ENCODE assay signal across 10 mouse cellular contexts in the genomic region with DNA sequence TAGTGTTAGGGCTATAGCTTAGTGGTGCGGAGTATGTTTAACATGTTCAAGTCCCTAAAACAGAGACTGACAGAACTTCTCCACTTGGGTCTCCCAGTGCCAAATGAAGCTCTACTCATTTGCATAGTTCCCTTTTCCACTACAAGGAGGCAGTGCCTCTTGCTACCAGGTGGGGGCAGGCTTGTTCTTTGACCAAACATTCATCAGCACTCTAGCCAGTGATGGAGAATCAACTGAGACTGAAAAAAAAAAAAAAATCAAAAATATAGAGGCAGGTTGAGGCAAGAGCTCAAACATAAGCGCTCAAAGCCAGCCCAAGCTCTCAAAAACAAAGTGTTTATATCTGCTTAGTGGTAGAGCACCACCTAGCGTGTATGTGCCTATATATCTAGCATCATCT. TPM values are rescaled to one million over a fixed set of nuclear protein-coding genes. Genes with fewer than 3 reads are reported as not detected.
DNase-seq lines count a peak whose midpoint lies in the region; ATAC-seq and TF ChIP-seq lines count a peak whose summit lies in the region.
"Had no signal": no experiment of that assay in that cellular context is flagged by ENCODE, and none has a peak within 500 bp of the region (broad histone marks: within the 10 kb centered on the region; RNA-seq: fewer than 3 reads in every experiment).

No protein-coding gene starts in this region.

- no peaks in the 10 kb centered on the region for H3K4me1 ChIP-seq in intestine, postnatal 0 days (replicated peaks; ENCODE audit: control insufficient read depth, insufficient read depth, low read length)
- H3K4me1 ChIP-seq in intestine, embryonic 15.5 days (replicated peaks): peaks cover 11% of the 10 kb centered on the region
- H3K4me1 ChIP-seq in neural tube, embryonic 11.5 days (ENCODE audit: control insufficient read depth, insufficient read depth, low read length): peaks cover 12% of the 10 kb centered on the region; the same call in 1 of the 2 replicates

- H3K4me3 ChIP-seq in intestine, postnatal 0 days (ENCODE audit: low read depth, low read length): no peak overlapping the region
- no peak overlapping the region for H3K4me3 ChIP-seq in intestine, embryonic 15.5 days (replicated peaks)
- H3K4me3 ChIP-seq in neural tube, embryonic 11.5 days (ENCODE audit: low read depth, low read length): no peak overlapping the region
- H3K4me3 ChIP-seq: erythroblast, embryonic 14.5 days had no signal

- ATAC-seq in intestine, postnatal 0 days: no peak
- no peak for ATAC-seq in intestine, embryonic 15.5 days
- no peak for ATAC-seq in neural tube, embryonic 11.5 days (ENCODE audit: insufficient read depth, low FRiP score, low TSS enrichment)

- H3K9ac ChIP-seq in intestine, postnatal 0 days (ENCODE audit: low read depth, low read length): no peak overlapping the region
- H3K9ac ChIP-seq in intestine, embryonic 15.5 days: no peak overlapping the region
- no peak overlapping the region for H3K9ac ChIP-seq in neural tube, embryonic 11.5 days (ENCODE audit: low read length)

- TF ChIP-seq CTCF in intestine, postnatal 0 days (IDR thresholded peaks at IDR 0.05; ENCODE audit: low read depth): peak; percentile 88

- no peaks in the 10 kb centered on the region for H3K27me3 ChIP-seq in intestine, postnatal 0 days (replicated peaks; ENCODE audit: control insufficient read depth, insufficient read depth, low read length)
- H3K27me3 ChIP-seq in intestine, embryonic 15.5 days (replicated peaks): no peaks in the 10 kb centered on the region
- H3K27me3 ChIP-seq in neural tube, embryonic 11.5 days (ENCODE audit: control insufficient read depth, insufficient read depth, low read length): no peaks in the 10 kb centered on the region

- no peak overlapping the region for H3K27ac ChIP-seq in intestine, postnatal 0 days (ENCODE audit: low read depth, low read length)
- H3K27ac ChIP-seq in intestine, embryonic 15.5 days: no peak overlapping the region
- H3K27ac ChIP-seq in neural tube, embryonic 11.5 days (ENCODE audit: low read depth, low read length): no peak overlapping the region
- H3K27ac ChIP-seq: macrophage had no signal

- WGBS in intestine, postnatal 0 days: 65% methylated on average over 3 of the region's 3 CpGs
- 78% methylated on average over 3 of the region's 3 CpGs for WGBS in intestine, embryonic 15.5 days
- 79% methylated on average over 3 of the region's 3 CpGs for WGBS in neural tube, embryonic 11.5 days

- DNase-seq in CD4-positive helper T cell, adult 2 months (ENCODE audit: low read depth, low spot score): peak; percentile 84
- peak; percentile 90 for DNase-seq in NIH3T3 (ENCODE audit: low read depth)
- DNase-seq in embryo, embryonic 11 days: peak; percentile 73
- peak; percentile 54 to 71 for DNase-seq in kidney, postnatal 36 days
- peak; percentile 42 for DNase-seq in neural tube, embryonic 11.5 days (ENCODE audit: low spot score)
- DNase-seq in frontal cortex, postnatal 10 days (ENCODE audit: low spot score in 2 of 2): no peak

- H3K36me3 ChIP-seq in intestine, postnatal 0 days (ENCODE audit: control insufficient read depth, insufficient read depth): no peaks in the 10 kb centered on the region
- no peaks in the 10 kb centered on the region for H3K36me3 ChIP-seq in intestine, embryonic 15.5 days
- H3K36me3 ChIP-seq in neural tube, embryonic 11.5 days (ENCODE audit: control insufficient read depth, insufficient read depth, low read length): no peaks in the 10 kb centered on the region

- no peak overlapping the region for H3K4me2 ChIP-seq in intestine, postnatal 0 days (replicated peaks; ENCODE audit: low read depth)
- no peak overlapping the region for H3K4me2 ChIP-seq in intestine, embryonic 15.5 days (replicated peaks)
- no peak overlapping the region for H3K4me2 ChIP-seq in neural tube, embryonic 11.5 days (ENCODE audit: low read depth)

- no peaks in the 10 kb centered on the region for H3K9me3 ChIP-seq in intestine, postnatal 0 days (ENCODE audit: control insufficient read depth)
- no peaks in the 10 kb centered on the region for H3K9me3 ChIP-seq in intestine, embryonic 15.5 days
- no peaks in the 10 kb centered on the region for H3K9me3 ChIP-seq in neural tube, embryonic 11.5 days (ENCODE audit: control insufficient read depth, low read length)

RNA-seq across cellular contexts. Expression of gene Slc3a2, which starts 4.8 kb away (rescaled TPM):
- 237 and 283 TPM in 2 replicates for polyA plus RNA-seq in intestine, postnatal 0 days (2015; fragmentation: Nextera tagmentation; extraction: Ambion mirVana)
- 161 and 163 TPM in 2 replicates for polyA plus RNA-seq in intestine, embryonic 15.5 days (2015; fragmentation: Nextera tagmentation; extraction: Ambion mirVana)
- 132 and 135 TPM in 2 replicates for polyA plus RNA-seq in neural tube, embryonic 11.5 days (2014; fragmentation: Nextera tagmentation; extraction: Ambion mirVana)

RNA-seq across cellular contexts. Expression of gene Wdr74, which starts 17.3 kb away (rescaled TPM):
- 32.8 and 33.4 TPM in 2 replicates for polyA plus RNA-seq in intestine, postnatal 0 days (2015; fragmentation: Nextera tagmentation; extraction: Ambion mirVana)
- 77.3 and 88.5 TPM in 2 replicates for polyA plus RNA-seq in intestine, embryonic 15.5 days (2015; fragmentation: Nextera tagmentation; extraction: Ambion mirVana)
- 87.8 and 92.8 TPM in 2 replicates for polyA plus RNA-seq in neural tube, embryonic 11.5 days (2014; fragmentation: Nextera tagmentation; extraction: Ambion mirVana)

RNA-seq across cellular contexts. Expression of gene 1700092M07Rik, which starts 22.2 kb away (rescaled TPM):
- 0.50 and 0.56 TPM in 2 replicates for polyA plus RNA-seq in intestine, postnatal 0 days (2015; fragmentation: Nextera tagmentation; extraction: Ambion mirVana)
- polyA plus RNA-seq in intestine, embryonic 15.5 days (2015; fragmentation: Nextera tagmentation; extraction: Ambion mirVana): 1.8 TPM in 2 replicates
- polyA plus RNA-seq in neural tube, embryonic 11.5 days (2014; fragmentation: Nextera tagmentation; extraction: Ambion mirVana): 1.4 and 2.1 TPM in 2 replicates
- polyA plus RNA-seq: erythroblast, embryonic 14.5 days; macrophage had no signal

RNA-seq across cellular contexts. Expression of gene Stx5a, which starts 22.9 kb away (rescaled TPM):
- 83.4 and 89.2 TPM in 2 replicates for polyA plus RNA-seq in intestine, postnatal 0 days (2015; fragmentation: Nextera tagmentation; extraction: Ambion mirVana)
- polyA plus RNA-seq in intestine, embryonic 15.5 days (2015; fragmentation: Nextera tagmentation; extraction: Ambion mirVana): 119 and 121 TPM in 2 replicates
- 97.6 and 103 TPM in 2 replicates for polyA plus RNA-seq in neural tube, embryonic 11.5 days (2014; fragmentation: Nextera tagmentation; extraction: Ambion mirVana)

RNA-seq across cellular contexts. Expression of gene Nxf1, which starts 38.5 kb away (rescaled TPM):
- 54.5 and 57.2 TPM in 2 replicates for polyA plus RNA-seq in intestine, postnatal 0 days (2015; fragmentation: Nextera tagmentation; extraction: Ambion mirVana)
- 143 and 146 TPM in 2 replicates for polyA plus RNA-seq in intestine, embryonic 15.5 days (2015; fragmentation: Nextera tagmentation; extraction: Ambion mirVana)
- 243 and 245 TPM in 2 replicates for polyA plus RNA-seq in neural tube, embryonic 11.5 days (2014; fragmentation: Nextera tagmentation; extraction: Ambion mirVana)

Comparison
In these comparisons a context has a peak if more than half of its experiments do, and no peak if none do; other contexts are left out.
1. DNase-seq: peak in CD4-positive helper T cell, adult 2 months (single experiment), NIH3T3 (single experiment), embryo, embryonic 11 days (single experiment), kidney, postnatal 36 days (2 of 2) and neural tube, embryonic 11.5 days (single experiment); none in frontal cortex, postnatal 10 days (0 of 2).